Mouse (Mus musculus): ENCODE data around the gene Trip4.
"Not testable (repeated sequence)": the region's sequence is repeated elsewhere in the genome, so short reads cannot be mapped to it uniquely, and the experiment has no call there.

Gene Trip4

DNA sequence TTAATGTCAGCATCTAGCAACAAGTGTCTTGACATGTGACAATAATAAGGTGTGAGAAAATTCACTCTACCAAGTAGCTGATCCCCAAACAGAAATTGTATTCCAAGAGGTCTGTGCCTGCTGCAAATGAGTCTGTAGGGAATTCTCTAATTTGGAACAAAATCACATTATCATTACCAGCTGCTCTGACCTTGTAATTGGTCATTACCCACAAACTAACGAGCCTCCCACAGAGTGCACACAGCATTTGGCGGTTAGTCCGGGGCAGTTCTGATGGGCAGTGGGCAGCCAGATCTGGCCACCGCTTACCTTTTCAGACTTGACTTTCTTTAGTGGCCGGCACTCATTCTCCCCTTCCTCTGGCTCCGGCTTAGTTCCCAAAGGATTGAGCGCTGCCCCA, 114.3 kb downstream of the Trip4 start:
- DNase-seq (ENCODE audit: extremely low read depth, low read depth) = no peak

DNA sequence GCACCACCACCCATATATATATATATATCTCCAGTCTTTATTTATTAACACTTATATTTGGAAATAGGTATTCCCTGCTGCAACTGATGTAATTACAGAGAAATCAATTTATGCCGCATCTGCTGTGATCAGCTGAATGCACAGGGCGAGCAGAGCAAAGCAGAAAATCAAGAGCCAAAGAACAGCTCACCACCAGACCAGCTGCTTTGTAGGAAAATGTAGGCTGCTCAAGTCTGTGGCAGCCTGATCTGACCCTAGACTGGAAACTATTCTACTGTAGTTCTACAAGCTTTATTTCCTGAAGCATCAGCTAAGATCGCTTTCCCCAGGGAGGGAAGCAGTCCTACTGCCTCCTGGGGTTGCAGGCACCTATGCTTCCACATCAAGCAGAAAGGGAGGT, 115.1 kb downstream of the Trip4 start:
- DNase-seq (ENCODE audit: extremely low read depth, low read depth) = no peak

GRCm38 (mm10) chr9:65793086-65793485, 115.5 kb downstream of the Trip4 start:
- no peak for DNase-seq (ENCODE audit: extremely low read depth, low read depth)

DNA sequence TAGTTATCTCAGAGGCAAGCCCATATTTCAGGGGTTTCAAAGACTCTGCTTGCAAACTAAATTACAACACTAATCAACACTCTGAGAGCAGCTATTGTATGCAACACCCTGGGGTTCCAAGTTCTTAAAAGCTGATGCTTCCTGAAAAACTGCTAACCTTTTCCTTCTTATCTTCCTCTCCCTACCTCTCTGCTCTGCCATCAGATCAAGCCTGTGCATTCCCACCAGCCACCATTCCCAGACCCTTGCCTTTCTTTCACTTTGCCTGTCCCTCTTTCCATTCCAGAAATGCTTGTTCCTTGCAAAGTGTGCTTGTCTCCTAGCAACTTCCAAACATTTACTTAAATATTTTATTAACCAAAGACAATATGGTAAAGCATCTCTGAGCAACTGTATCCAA, 116.7 kb downstream of the Trip4 start:
- no peak for DNase-seq (ENCODE audit: extremely low read depth, low read depth)

DNA sequence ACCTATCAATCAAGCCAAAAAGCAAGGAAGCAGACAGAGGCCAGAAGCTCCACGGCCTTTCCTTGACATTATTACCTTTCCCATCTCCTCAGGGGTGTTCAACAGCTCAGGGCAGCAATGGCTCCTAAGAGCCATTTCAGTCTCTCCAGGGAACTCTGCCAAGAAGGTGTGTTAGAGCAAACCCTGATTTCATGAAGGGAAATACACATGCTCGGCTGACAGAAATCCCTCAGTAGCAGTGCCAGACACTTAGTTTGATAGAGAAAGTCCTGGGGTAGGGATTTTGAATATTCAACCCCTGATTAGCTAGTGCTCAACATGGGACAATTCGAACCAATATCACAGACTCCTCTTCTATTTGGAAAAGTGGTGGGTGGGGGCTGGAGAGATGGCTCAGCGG, 117.5 kb downstream of the Trip4 start:
- no peak for DNase-seq (ENCODE audit: extremely low read depth, low read depth)

DNA sequence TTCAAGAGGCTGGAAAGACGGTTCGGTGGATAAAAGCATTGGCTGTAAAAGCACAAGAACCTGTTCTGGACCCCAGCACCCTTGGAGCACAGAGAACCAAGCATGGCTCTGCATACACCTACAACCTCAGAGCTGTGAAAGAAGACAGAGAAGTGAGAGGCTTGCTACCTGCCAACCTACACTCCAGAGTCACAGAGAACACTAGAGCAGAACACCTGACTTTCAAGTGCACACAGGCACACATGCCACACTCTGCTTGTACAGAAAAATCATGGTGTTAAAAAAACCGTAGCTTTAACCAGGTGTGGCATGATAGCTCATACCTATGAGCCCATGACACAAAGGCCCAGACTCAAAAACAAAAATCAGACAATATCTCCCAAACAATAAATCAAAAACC, 118.8 kb downstream of the Trip4 start:
- no peak for DNase-seq (ENCODE audit: extremely low read depth, low read depth)

DNA sequence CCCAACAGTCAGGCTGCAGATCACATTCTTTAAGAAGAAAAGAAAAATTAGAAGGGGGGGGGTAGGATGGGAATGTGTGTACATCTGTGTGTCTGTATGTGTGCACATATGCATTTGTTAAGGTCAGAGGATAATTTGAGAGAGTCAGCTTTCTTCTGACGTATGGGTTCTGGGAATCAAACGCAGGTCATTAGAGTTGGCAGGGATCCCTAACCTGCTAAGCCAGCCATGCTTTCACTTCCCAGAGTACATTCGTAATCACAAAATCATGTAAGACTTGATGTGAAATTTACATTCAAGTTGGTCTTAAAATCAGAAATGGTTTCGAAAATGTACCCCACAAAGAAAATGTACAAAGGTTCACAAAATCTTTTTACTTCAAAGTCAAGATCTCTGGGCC, 120.0 kb downstream of the Trip4 start:
- DNase-seq (ENCODE audit: extremely low read depth, low read depth) = no peak

DNA sequence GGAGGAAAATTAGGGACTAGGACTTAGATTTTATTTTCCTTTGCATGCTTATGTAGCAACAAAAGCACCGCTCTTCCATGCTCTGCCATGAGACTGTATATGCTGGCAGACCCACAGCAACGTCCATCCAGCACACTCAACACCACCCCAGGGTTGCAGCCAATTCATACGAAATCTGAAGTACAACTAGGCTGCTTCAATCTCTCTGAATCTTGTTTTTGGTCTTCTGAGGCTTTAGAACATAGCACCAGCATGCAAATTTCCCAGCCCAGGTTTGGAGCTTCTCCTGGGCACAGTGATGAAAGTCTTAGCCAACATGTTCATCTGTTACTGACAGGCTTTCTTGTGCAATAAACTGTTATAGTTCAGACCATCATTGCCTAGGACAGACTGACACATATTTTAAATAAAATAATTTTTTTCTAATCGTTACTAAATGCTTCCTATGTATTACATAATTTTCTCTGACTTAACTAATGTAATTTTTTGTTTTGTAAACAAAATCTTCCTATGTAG, 120.7 kb downstream of the Trip4 start:
- DNase-seq (ENCODE audit: extremely low read depth, low read depth) = no peak

GRCm38 (mm10) chr9:65786885-65787787, 121.5 kb downstream of the Trip4 start:
- DNase-seq (ENCODE audit: extremely low read depth, low read depth) = peak; percentile 94

- DNase-seq (ENCODE audit: extremely low read depth, low read depth) = peak; percentile 36
Measured at GRCm38 (mm10) chr9:65785772-65786368, 122.7 kb downstream of the Trip4 start.

DNA sequence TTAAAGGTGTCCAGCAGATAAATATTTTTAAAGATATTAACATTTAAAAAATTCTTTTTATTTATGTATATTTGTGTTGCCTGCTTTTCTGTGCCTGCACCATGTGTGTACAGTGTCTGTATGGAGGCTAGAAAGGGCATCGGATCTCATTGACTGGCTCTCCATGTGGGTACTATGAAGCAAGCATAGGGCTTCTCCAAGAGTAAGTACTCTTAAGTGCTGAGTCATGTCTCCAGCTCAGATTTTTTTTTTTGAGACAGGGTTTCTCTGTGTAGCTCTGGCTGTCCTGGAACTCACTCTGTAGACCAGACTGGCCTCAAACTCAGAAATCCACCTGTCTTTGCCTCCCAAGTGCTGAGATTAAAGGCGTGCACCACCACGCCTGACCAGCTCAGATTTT, 129.0 kb downstream of the Trip4 start:
- DNase-seq (ENCODE audit: extremely low read depth, low read depth) = not testable (repeated sequence)

Data from MEL-GATA-1-ER (cell line).